Comparison of ENCODE assay signal across 13 mouse cellular contexts in the genomic region with DNA sequence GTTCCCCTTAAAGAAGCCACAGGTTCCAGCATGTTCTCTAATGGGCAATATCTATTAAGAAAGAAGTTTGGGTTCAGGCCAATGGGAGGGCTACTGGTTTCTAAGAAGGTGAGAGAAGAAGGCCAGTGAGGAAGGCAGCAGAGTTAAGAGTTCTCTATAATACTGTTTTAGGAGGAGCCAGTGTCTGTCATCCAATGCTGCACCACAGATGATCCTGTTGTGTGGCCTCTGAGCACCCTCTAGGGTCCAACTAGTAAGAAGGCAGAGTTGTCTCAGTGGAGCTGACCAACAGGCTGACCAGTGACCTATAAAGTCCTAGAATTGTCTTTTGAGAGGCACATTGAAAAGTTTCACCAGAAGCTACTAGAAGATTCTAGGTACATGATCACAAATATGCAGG.
DNase-seq lines count a peak whose midpoint lies in the region; ATAC-seq lines count a peak whose summit lies in the region.
"Had no signal": no experiment of that assay in that cellular context is flagged by ENCODE, and none has a peak within 500 bp of the region (broad histone marks: within the 10 kb centered on the region; RNA-seq: fewer than 3 reads in every experiment).

No protein-coding gene starts in this region.

- H3K4me2 ChIP-seq in kidney, embryonic 16.5 days (replicated peaks; ENCODE audit: low read depth, low read length) = no peak overlapping the region
- H3K4me2 ChIP-seq in hindbrain, embryonic 12.5 days (replicated peaks) = no peak overlapping the region
- H3K4me2 ChIP-seq: limb, embryonic 12.5 days had no signal

- peaks cover 3% of the 10 kb centered on the region; the same call in 1 of the 2 replicates for H3K4me1 ChIP-seq in kidney, embryonic 16.5 days (ENCODE audit: insufficient read depth, low read length)
- H3K4me1 ChIP-seq in hindbrain, embryonic 12.5 days = no peaks in the 10 kb centered on the region
- H3K4me1 ChIP-seq: forebrain, embryonic 10.5 days; limb, embryonic 12.5 days had no signal

- H3K36me3 ChIP-seq in kidney, embryonic 16.5 days (ENCODE audit: insufficient read depth, low read length) = no peaks in the 10 kb centered on the region
- no peaks in the 10 kb centered on the region for H3K36me3 ChIP-seq in hindbrain, embryonic 12.5 days
- H3K36me3 ChIP-seq: forebrain, embryonic 10.5 days; limb, embryonic 12.5 days had no signal

- ATAC-seq in kidney, embryonic 16.5 days (ENCODE audit: low FRiP score, low TSS enrichment) = no peak
- no peak for ATAC-seq in hindbrain, embryonic 12.5 days (ENCODE audit: low FRiP score)

- no peak overlapping the region for H3K9ac ChIP-seq in kidney, embryonic 16.5 days (replicated peaks; ENCODE audit: low read length)
- no peak overlapping the region for H3K9ac ChIP-seq in hindbrain, embryonic 12.5 days
- H3K9ac ChIP-seq: limb, embryonic 12.5 days had no signal

- no peak overlapping the region for H3K4me3 ChIP-seq in kidney, embryonic 16.5 days (ENCODE audit: low read length)
- no peak overlapping the region for H3K4me3 ChIP-seq in hindbrain, embryonic 12.5 days
- H3K4me3 ChIP-seq: forebrain, embryonic 10.5 days; limb, embryonic 12.5 days; myocyte had no signal

- no peak overlapping the region for H3K27ac ChIP-seq in kidney, embryonic 16.5 days (ENCODE audit: low read length)
- no peak overlapping the region for H3K27ac ChIP-seq in hindbrain, embryonic 12.5 days
- H3K27ac ChIP-seq: forebrain, embryonic 10.5 days; limb, embryonic 12.5 days had no signal

- DNase-seq in adrenal gland, postnatal 36 days = peak; percentile 10 to 25
- DNase-seq in adrenal gland, postnatal 25 days = no peak
- DNase-seq in kidney, adult 18-20 months = peak; percentile 19
- peak; percentile 3 for DNase-seq in NIH3T3 (ENCODE audit: low read depth)
- DNase-seq in kidney, postnatal 36 days = peak; percentile 48 to 56
- DNase-seq in left cerebral cortex, postnatal 10 days (ENCODE audit: extremely low spot score in 1 of 2, low spot score in 2 of 2) = no peak
- DNase-seq: B cell, adult 2 months; gastrocnemius, postnatal 36 days had no signal

- no peaks in the 10 kb centered on the region for H3K9me3 ChIP-seq in kidney, embryonic 16.5 days (ENCODE audit: low read length)
- H3K9me3 ChIP-seq in hindbrain, embryonic 12.5 days (replicated peaks) = no peaks in the 10 kb centered on the region
- H3K9me3 ChIP-seq: forebrain, embryonic 10.5 days; limb, embryonic 12.5 days had no signal

- intact Hi-C loops in left cerebral cortex, postnatal 10 days (cut with DNase I) = no loop called here

- no peaks in the 10 kb centered on the region for H3K27me3 ChIP-seq in kidney, embryonic 16.5 days (ENCODE audit: insufficient read depth, low read length)
- H3K27me3 ChIP-seq in hindbrain, embryonic 12.5 days = no peaks in the 10 kb centered on the region
- H3K27me3 ChIP-seq: limb, embryonic 12.5 days had no signal

Comparison
In these comparisons a context has a peak if more than half of its experiments do, and no peak if none do; other contexts are left out.
1. DNase-seq: peak in adrenal gland, postnatal 36 days (2 of 2), kidney, adult 18-20 months (single experiment), NIH3T3 (single experiment) and kidney, postnatal 36 days (2 of 2); none in adrenal gland, postnatal 25 days (single experiment) and left cerebral cortex, postnatal 10 days (0 of 2).